Mouse (Mus musculus): ENCODE data around the gene Zfp523. TPM values are rescaled to one million over a fixed set of nuclear protein-coding genes. Genes with fewer than 3 reads are reported as not detected.

Gene Zfp523
- total RNA-seq (2014; rRNA removed) (57.7 and 72.4 TPM in 2 replicates), polyA plus RNA-seq (2015; fragmentation: Nextera tagmentation; extraction: Ambion mirVana) (36.5 and 41.1 TPM in 2 replicates)

GRCm38 (mm10) chr17:28176775-28177539, at the start of gene Zfp523:
Gene Zfp523 (plus strand): TSS chr17:28177129.
- H3K27ac ChIP-seq (ENCODE audit: low read depth, low read length), result peak within 1 kb of the TSS; percentile 79
- DNase-seq, result peak; percentile 95
- TF ChIP-seq CTCF (IDR thresholded peaks at IDR 0.05; ENCODE audit: low read depth), result no peak

DNA sequence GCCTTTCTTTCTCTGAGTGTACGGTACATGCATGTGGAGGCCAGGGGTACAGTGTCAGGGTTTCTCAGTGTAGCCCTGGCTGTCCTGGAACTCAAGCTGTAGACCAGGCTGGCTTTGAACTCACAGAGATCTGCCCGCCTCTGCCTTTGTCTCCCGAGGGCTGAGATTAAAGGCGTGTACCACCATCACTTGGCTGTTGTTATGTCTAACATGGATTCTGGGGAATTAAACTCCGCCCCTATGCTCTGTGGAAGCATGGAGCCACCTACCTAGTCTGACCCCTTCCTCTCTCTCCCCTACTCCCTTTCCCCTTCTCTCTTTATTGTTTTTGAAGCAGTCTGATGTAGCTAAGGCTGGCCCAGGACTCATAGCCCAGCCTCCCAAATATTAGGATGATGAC, 47.1 kb upstream of the Zfp523 start:
- no peak for ATAC-seq
- Histone ChIP-seq H3K27me3 (ENCODE audit: insufficient read depth, low read length) (no peaks in the 10 kb centered on the region), H3K4me2 (ENCODE audit: low read depth) (no peak overlapping the region), H3K4me1 (ENCODE audit: insufficient read depth) (no peaks in the 10 kb centered on the region), H3K36me3 (ENCODE audit: insufficient read depth) (no peaks in the 10 kb centered on the region), H3K9ac (no peak overlapping the region), H3K4me3 (ENCODE audit: low read depth, low read length) (no peak overlapping the region), H3K27ac (ENCODE audit: low read depth, low read length) (no peak overlapping the region), H3K9me3 (ENCODE audit: low read length) (no peaks in the 10 kb centered on the region)
- DNase-seq, result no peak
- TF ChIP-seq CTCF (IDR thresholded peaks at IDR 0.05; ENCODE audit: low read depth), result no peak
- 86% methylated on average over 5 of the region's 5 CpGs for WGBS

More at GRCm38 (mm10) chr17:28176775-28177539, at the start of gene Zfp523:
- peak within 1 kb of the TSS; percentile 88 for H3K4me3 ChIP-seq (ENCODE audit: low read depth, low read length)
- H3K4me1 ChIP-seq (ENCODE audit: insufficient read depth), result peaks cover 8% of the 10 kb centered on the region; the same call in 1 of the 2 replicates
- H3K27me3 ChIP-seq (ENCODE audit: insufficient read depth, low read length), result no peaks in the 10 kb centered on the region
- peaks cover 2% of the 10 kb centered on the region; the same call in 1 of the 2 replicates for H3K36me3 ChIP-seq (ENCODE audit: insufficient read depth)
- peak; percentile 92 for ATAC-seq
- no peaks in the 10 kb centered on the region for H3K9me3 ChIP-seq (ENCODE audit: low read length)
- peak within 1 kb of the TSS; percentile 83 for H3K4me2 ChIP-seq (ENCODE audit: low read depth)
- H3K9ac ChIP-seq, result peak within 1 kb of the TSS; percentile 95
- WGBS, result under 1% methylated on average over 62 of the region's 82 CpGs

DNA sequence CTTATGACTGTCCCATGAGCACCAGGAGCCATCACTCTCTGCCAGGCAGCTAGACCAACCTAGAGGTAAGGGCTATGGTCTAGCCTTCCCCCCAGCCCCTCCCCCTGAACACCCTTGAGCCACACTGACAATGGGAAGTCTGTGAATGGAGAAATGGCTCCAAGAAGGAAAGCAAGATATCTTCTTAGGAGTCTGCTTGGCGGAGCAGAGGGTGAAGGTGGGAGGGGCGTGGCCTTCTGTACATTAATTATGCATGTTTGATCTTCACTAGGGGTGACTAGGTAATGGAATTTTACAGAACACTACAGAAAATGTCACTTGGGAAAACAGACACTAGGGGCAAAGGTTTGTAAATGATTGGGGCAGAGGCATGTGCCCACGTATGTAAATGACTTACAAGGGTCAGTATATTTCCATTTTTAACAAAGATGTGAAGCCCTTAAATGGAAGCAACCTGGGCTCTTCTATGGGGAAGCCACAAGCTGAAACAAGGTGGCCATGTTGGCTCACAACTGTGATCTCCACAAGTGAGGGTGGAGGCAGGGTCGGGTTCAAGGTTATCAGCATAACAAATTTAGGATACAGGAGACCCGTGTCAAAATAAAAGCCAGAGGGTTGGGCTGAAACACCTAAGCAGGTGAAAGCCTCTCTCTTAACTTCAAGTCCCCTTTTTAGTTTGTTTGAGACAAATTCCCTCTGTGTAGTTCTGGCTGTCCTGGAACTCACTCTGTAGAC, 46.4 kb upstream of the Zfp523 start:
- Histone ChIP-seq H3K9me3 (ENCODE audit: low read length) (no peaks in the 10 kb centered on the region), H3K4me2 (ENCODE audit: low read depth) (no peak overlapping the region), H3K9ac (no peak overlapping the region), H3K4me3 (ENCODE audit: low read depth, low read length) (no peak overlapping the region), H3K27ac (ENCODE audit: low read depth, low read length) (no peak overlapping the region), H3K36me3 (ENCODE audit: insufficient read depth) (no peaks in the 10 kb centered on the region), H3K27me3 (ENCODE audit: insufficient read depth, low read length) (no peaks in the 10 kb centered on the region), H3K4me1 (ENCODE audit: insufficient read depth) (no peaks in the 10 kb centered on the region)
- ATAC-seq, result no peak
- TF ChIP-seq CTCF (IDR thresholded peaks at IDR 0.05; ENCODE audit: low read depth), result no peak
- WGBS, result 65% methylated on average over 5 of the region's 5 CpGs
- DNase-seq, result no peak

DNA sequence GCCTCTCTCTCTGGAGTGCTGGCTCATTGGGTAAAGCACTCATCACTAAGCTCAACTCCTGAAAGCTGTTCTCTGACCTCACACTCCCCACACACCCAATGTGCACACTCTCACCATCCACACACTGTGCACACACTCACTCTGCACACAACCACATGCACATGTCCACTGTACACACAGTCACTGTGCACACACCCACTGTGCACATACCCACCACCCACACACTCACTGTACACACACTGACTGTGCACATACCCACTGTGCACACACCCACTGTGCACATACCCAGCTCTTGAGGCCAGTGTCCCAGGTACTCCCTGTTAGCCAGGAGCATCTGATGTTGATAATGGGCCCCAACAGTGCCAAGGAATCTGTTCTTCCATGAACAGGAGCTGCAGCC, 45.8 kb upstream of the Zfp523 start:
- no peak for ATAC-seq
- Histone ChIP-seq H3K36me3 (ENCODE audit: insufficient read depth) (no peaks in the 10 kb centered on the region), H3K27me3 (ENCODE audit: insufficient read depth, low read length) (no peaks in the 10 kb centered on the region), H3K9me3 (ENCODE audit: low read length) (no peaks in the 10 kb centered on the region), H3K4me1 (ENCODE audit: insufficient read depth) (0 out of 2 replicates have a peak, but pooled peaks cover 2% of the 10 kb centered on the region), H3K4me2 (ENCODE audit: low read depth) (no peak overlapping the region), H3K9ac (no peak overlapping the region), H3K4me3 (ENCODE audit: low read depth, low read length) (no peak overlapping the region), H3K27ac (ENCODE audit: low read depth, low read length) (no peak overlapping the region)
- TF ChIP-seq CTCF (IDR thresholded peaks at IDR 0.05; ENCODE audit: low read depth), result no peak
- DNase-seq, result no peak

- Histone ChIP-seq H3K36me3 (ENCODE audit: insufficient read depth) (no peaks in the 10 kb centered on the region), H3K4me2 (ENCODE audit: low read depth) (no peak overlapping the region), H3K9ac (no peak overlapping the region), H3K27me3 (ENCODE audit: insufficient read depth, low read length) (no peaks in the 10 kb centered on the region), H3K27ac (ENCODE audit: low read depth, low read length) (no peak overlapping the region), H3K9me3 (ENCODE audit: low read length) (no peaks in the 10 kb centered on the region), H3K4me1 (ENCODE audit: insufficient read depth) (0 out of 2 replicates have a peak, but pooled peaks cover 6% of the 10 kb centered on the region), H3K4me3 (ENCODE audit: low read depth, low read length) (no peak overlapping the region)
- WGBS, result 8% methylated on average over 14 of the region's 14 CpGs
- peak; percentile 82 for TF ChIP-seq CTCF (IDR thresholded peaks at IDR 0.05; ENCODE audit: low read depth)
- 0 out of 2 replicates have a peak, but pooled peaks have one; percentile 25 for ATAC-seq
- peak; percentile 78 for DNase-seq
Observed at GRCm38 (mm10) chr17:28133193-28133592, 43.7 kb upstream of the Zfp523 start.

GRCm38 (mm10) chr17:28135496-28135895, 41.4 kb upstream of the Zfp523 start:
- DNase-seq (no peak), ATAC-seq (no peak)
- 77% methylated on average over 3 of the region's 3 CpGs for WGBS
- H3K4me1 ChIP-seq (ENCODE audit: insufficient read depth), result 0 out of 2 replicates have a peak, but pooled peaks cover 6% of the 10 kb centered on the region
- no peaks in the 10 kb centered on the region for H3K27me3 ChIP-seq (ENCODE audit: insufficient read depth, low read length)
- no peak overlapping the region for H3K4me3 ChIP-seq (ENCODE audit: low read depth, low read length)
- H3K9ac ChIP-seq, result no peak overlapping the region
- H3K4me2 ChIP-seq (ENCODE audit: low read depth), result no peak overlapping the region
- H3K27ac ChIP-seq (ENCODE audit: low read depth, low read length), result no peak overlapping the region
- no peaks in the 10 kb centered on the region for H3K9me3 ChIP-seq (ENCODE audit: low read length)
- H3K36me3 ChIP-seq (ENCODE audit: insufficient read depth), result no peaks in the 10 kb centered on the region
- no peak for TF ChIP-seq CTCF (IDR thresholded peaks at IDR 0.05; ENCODE audit: low read depth)

DNA sequence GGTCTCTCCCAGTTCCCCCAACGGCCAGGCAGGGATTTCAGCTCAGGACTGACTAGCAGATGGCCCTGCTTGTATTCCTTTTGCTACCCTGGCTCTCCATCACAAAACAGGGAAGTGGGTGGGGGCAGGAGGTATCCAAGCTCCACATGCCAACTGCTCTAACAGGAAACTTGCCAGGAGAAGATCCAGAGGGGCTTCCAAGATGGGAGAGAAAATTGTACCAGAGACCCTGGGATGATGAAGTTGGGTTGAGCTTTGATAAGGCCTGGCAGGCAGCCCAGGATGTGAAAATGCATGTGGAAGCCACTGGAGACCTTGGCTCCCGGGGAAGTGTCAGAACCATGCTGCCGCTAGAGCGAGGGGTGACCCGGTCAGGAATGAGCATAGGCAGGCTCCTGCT, 40.7 kb upstream of the Zfp523 start:
- Histone ChIP-seq H3K4me3 (ENCODE audit: low read depth, low read length) (no peak overlapping the region), H3K9ac (no peak overlapping the region), H3K4me2 (ENCODE audit: low read depth) (no peak overlapping the region), H3K27me3 (ENCODE audit: insufficient read depth, low read length) (no peaks in the 10 kb centered on the region), H3K36me3 (ENCODE audit: insufficient read depth) (no peaks in the 10 kb centered on the region), H3K27ac (ENCODE audit: low read depth, low read length) (no peak overlapping the region), H3K9me3 (ENCODE audit: low read length) (no peaks in the 10 kb centered on the region), H3K4me1 (ENCODE audit: insufficient read depth) (peaks cover 9% of the 10 kb centered on the region; the same call in 1 of the 2 replicates)
- no peak for TF ChIP-seq CTCF (IDR thresholded peaks at IDR 0.05; ENCODE audit: low read depth)
- ATAC-seq, result no peak
- no peak for DNase-seq
- 34% methylated on average over 5 of the region's 5 CpGs for WGBS

Measured in forebrain, postnatal 0 days (tissue).